Mouse (Mus musculus) kidney, adult 2 months (tissue): ENCODE measurements around the gene Gm12248. TPM values are rescaled to one million over a fixed set of nuclear protein-coding genes. Genes with fewer than 3 reads are reported as not detected.
"Not testable (repeated sequence)": the region's sequence is repeated elsewhere in the genome, so short reads cannot be mapped to it uniquely, and the experiment has no call there.

Experiments
- DNase-seq: peaks from one replicate; pipeline ENCODE4 v3.0.0; 2021
- H3K27ac ChIP-seq: fragments of 200-500 bp; 2 replicates; pipeline ENCODE4 v1.5.1; 2012; ENCODE audit warnings: low read depth, low read length, control low read depth, inconsistent platforms; ENCODE audit not compliant: insufficient read depth
- H3K27me3 ChIP-seq: fragments of 200-500 bp; replicated peaks from 2 replicates; pipeline ENCODE4 v1.6.1; 2012; ENCODE audit warnings: mild to moderate bottlenecking, moderate library complexity, low read length, inconsistent platforms; ENCODE audit not compliant: control insufficient read depth, insufficient read depth
- H3K36me3 ChIP-seq: fragments of 200-500 bp; 2 replicates; pipeline ENCODE4 v1.6.1; 2012; ENCODE audit warnings: mild to moderate bottlenecking, moderate library complexity, low read length, inconsistent platforms; ENCODE audit not compliant: control insufficient read depth, insufficient read depth
- H3K4me1 ChIP-seq: fragments of 200-500 bp; 2 replicates; pipeline ENCODE4 v1.6.1; 2011; ENCODE audit warnings: low read length; ENCODE audit not compliant: control insufficient read depth, insufficient read depth
- H3K4me3 ChIP-seq: fragments of 200-500 bp; 2 replicates; pipeline ENCODE4 v1.5.1; 2011; ENCODE audit warnings: mild to moderate bottlenecking, low read depth, low read length, control low read depth; ENCODE audit not compliant: insufficient read depth
- CTCF ChIP-seq: fragments of 200-500 bp; conservative IDR thresholded peaks from 2 replicates; pipeline ENCODE4 v1.5.1; 2011; ENCODE audit warnings: low read depth, mild to moderate bottlenecking, control low read depth, low read length, moderate library complexity, mixed read lengths; ENCODE audit not compliant: insufficient read depth, insufficient read length
- POLR2A ChIP-seq: fragments of 200-500 bp; IDR thresholded peaks from one replicate; pipeline ENCODE4 v1.6.1; 2011; ENCODE audit warnings: low read depth, low read length, control low read depth
- WGBS: fragments of 180-500 bp; shearing (Covaris S2); methylation state at CpG from one replicate; pipeline ENCODE4 v1.1.7; 2018; 5-methylcytosine and 5-hydroxymethylcytosine counted together
- polyA plus RNA-seq: library from polyadenylated mRNA; depleted of rRNA; stranded (reverse); fragments of >200 nt; gene quantifications from 2 replicates; pipeline ENCODE4 v1.2.3, GENCODE M21; 2012

The Gm12248 gene
- polyA plus RNA-seq, 1 experiment = 0.16 TPM

- H3K27ac ChIP-seq = no peak overlapping the region
- H3K36me3 ChIP-seq = peaks cover 3% of the 10 kb centered on the region; the same call in 1 of the 2 replicates
- no peaks in the 10 kb centered on the region for H3K27me3 ChIP-seq
- no peak overlapping the region for H3K4me3 ChIP-seq
- 87% methylated on average over 4 of the region's 4 CpGs for WGBS
- no peak for DNase-seq
- no peaks in the 10 kb centered on the region for H3K4me1 ChIP-seq
- TF ChIP-seq CTCF = no peak
These were observed 30.3 kb downstream of the Gm12248 start for GRCm38 (mm10) chr11:58062586-58062985.

GRCm38 (mm10) chr11:58061218-58061617 is 31.7 kb downstream of the Gm12248 start:
- WGBS = 79% methylated on average over 4 of the region's 4 CpGs
- H3K36me3 ChIP-seq, H3K27ac ChIP-seq, H3K27me3 ChIP-seq, H3K4me1 ChIP-seq, H3K4me3 ChIP-seq, DNase-seq: not testable (repeated sequence)

- not testable (repeated sequence) for DNase-seq, H3K27ac ChIP-seq
- WGBS = 93% methylated on average over 7 of the region's 7 CpGs
These were observed 33.2 kb downstream of the Gm12248 start for GRCm38 (mm10) chr11:58059752-58060151.

GRCm38 (mm10) chr11:58057455-58057854 is 35.5 kb downstream of the Gm12248 start:
- no peak overlapping the region for H3K27ac ChIP-seq
- TF ChIP-seq CTCF = peak; percentile 75
- no peak for TF ChIP-seq POLR2A
- H3K27me3 ChIP-seq = no peaks in the 10 kb centered on the region
- H3K36me3 ChIP-seq = peaks cover 6% of the 10 kb centered on the region
- no peak overlapping the region for H3K4me3 ChIP-seq
- WGBS = 28% methylated on average over 6 of the region's 6 CpGs
- no peaks in the 10 kb centered on the region for H3K4me1 ChIP-seq
- peak; percentile 46 for DNase-seq

More at GRCm38 (mm10) chr11:58059752-58060151, 33.2 kb downstream of the Gm12248 start:
- not testable (repeated sequence) for H3K4me1 ChIP-seq, H3K27me3 ChIP-seq, H3K36me3 ChIP-seq, H3K4me3 ChIP-seq

- 76% methylated on average over 4 of the region's 4 CpGs for WGBS
- H3K4me3 ChIP-seq = no peak overlapping the region
- H3K27me3 ChIP-seq = no peaks in the 10 kb centered on the region
- TF ChIP-seq POLR2A (no peak), CTCF (0 out of 2 replicates have a peak, but pooled peaks have one; percentile 9)
- DNase-seq = peak; percentile 29
- no peak overlapping the region for H3K27ac ChIP-seq
- no peaks in the 10 kb centered on the region; the same call in 1 of the 2 replicates for H3K4me1 ChIP-seq
- peaks cover 2% of the 10 kb centered on the region for H3K36me3 ChIP-seq
These were observed 46.5 kb downstream of the Gm12248 start for GRCm38 (mm10) chr11:58046438-58046837.

GRCm38 (mm10) chr11:58042861-58043431 is 50.0 kb downstream of the Gm12248 start:
- WGBS = 69% methylated on average over 5 of the region's 5 CpGs
- Histone ChIP-seq H3K27ac (no peak overlapping the region), H3K4me3 (no peak overlapping the region), H3K4me1 (no peaks in the 10 kb centered on the region; the same call in 1 of the 2 replicates), H3K27me3 (no peaks in the 10 kb centered on the region), H3K36me3 (no peaks in the 10 kb centered on the region; the same call in 1 of the 2 replicates)
- no peak for TF ChIP-seq CTCF
- no peak for TF ChIP-seq POLR2A
- DNase-seq = no peak

- Histone ChIP-seq H3K27ac (no peak overlapping the region), H3K4me3 (no peak overlapping the region), H3K4me1 (peaks cover 2% of the 10 kb centered on the region; the same call in 1 of the 2 replicates), H3K27me3 (no peaks in the 10 kb centered on the region), H3K36me3 (no peaks in the 10 kb centered on the region)
- TF ChIP-seq POLR2A (no peak), CTCF (peak; percentile 57)
- DNase-seq = peak; percentile 53
- WGBS = 32% methylated on average over 1 of the region's 1 CpGs
These were observed 53.9 kb downstream of the Gm12248 start for GRCm38 (mm10) chr11:58039027-58039426.

- Histone ChIP-seq H3K27ac (no peak overlapping the region), H3K4me3 (no peak overlapping the region), H3K36me3 (no peaks in the 10 kb centered on the region), H3K27me3 (no peaks in the 10 kb centered on the region), H3K4me1 (peaks cover 17% of the 10 kb centered on the region)
- no peak for TF ChIP-seq POLR2A
- no peak for TF ChIP-seq CTCF
- peak; percentile 34 for DNase-seq
- WGBS = 48% methylated on average over 3 of the region's 3 CpGs
These were observed 59.3 kb downstream of the Gm12248 start for GRCm38 (mm10) chr11:58033635-58034034.
